Mouse (Mus musculus): ENCODE data around the gene Mier1. TPM values are rescaled to one million over a fixed set of nuclear protein-coding genes. Genes with fewer than 3 reads are reported as not detected.

Gene Mier1
- polyA plus RNA-seq, 2 experiments: 13.8 to 20.5 TPM

DNA sequence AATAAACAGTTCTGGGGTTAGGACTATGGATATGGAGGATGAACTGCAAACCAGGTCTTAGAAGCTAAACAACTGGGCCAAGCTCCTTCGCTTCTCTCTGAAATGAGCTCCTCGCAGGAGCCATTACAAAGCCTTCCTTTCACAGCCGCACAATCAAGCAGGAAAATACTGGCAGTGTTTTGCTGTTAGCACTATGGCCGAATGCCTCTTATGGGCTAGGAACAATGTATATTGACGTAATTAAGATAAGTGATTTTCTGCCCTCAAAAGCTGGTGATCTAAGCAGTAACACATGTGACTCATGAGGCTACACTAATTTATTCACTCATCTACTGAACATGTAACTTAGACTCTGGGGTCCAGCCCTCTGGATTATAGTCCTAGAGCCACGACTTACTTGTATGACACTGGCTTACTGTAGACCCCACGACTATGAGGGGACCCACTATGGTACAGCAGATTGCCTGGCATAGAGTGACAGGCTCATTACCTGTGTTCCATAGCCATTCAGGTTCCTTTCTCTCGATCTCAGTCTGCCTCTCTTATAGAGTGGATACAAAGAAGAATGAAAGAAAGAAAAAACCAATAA, 66.2 kb downstream of the Mier1 start:
- H3K4me1 ChIP-seq (replicated peaks; ENCODE audit: control insufficient read depth in 2 of 2, insufficient read depth in 2 of 2, low read length in 1 of 2): no peaks in the 10 kb centered on the region
- H3K9me3 ChIP-seq (ENCODE audit: control insufficient read depth, low read length): no peaks in the 10 kb centered on the region
- H3K9ac ChIP-seq (replicated peaks): no peak overlapping the region
- no peak overlapping the region for H3K4me3 ChIP-seq (ENCODE audit: insufficient read depth in 1 of 2, low read depth in 2 of 2, low read length in 2 of 2)
- 78% methylated on average over 8 of the region's 8 CpGs for WGBS (ENCODE audit: insufficient replicate concordance)
- no peak overlapping the region for H3K4me2 ChIP-seq (ENCODE audit: low read depth)
- ATAC-seq (ENCODE audit: insufficient read depth) (no peak), DNase-seq (ENCODE audit: low read depth in 3 of 3, low spot score in 3 of 3) (no peak)
- H3K27me3 ChIP-seq (ENCODE audit: control insufficient read depth, insufficient read depth, low read length): no peaks in the 10 kb centered on the region
- TF ChIP-seq CTCF (IDR thresholded peaks at IDR 0.05; ENCODE audit: low read depth) (no peak), EP300 (IDR thresholded peaks at IDR 0.05; ENCODE audit: low read depth) (no peak)
- H3K27ac ChIP-seq: no peak overlapping the region
- peaks cover 2% of the 10 kb centered on the region for H3K36me3 ChIP-seq (replicated peaks; ENCODE audit: control insufficient read depth, insufficient read depth, low read depth)

DNA sequence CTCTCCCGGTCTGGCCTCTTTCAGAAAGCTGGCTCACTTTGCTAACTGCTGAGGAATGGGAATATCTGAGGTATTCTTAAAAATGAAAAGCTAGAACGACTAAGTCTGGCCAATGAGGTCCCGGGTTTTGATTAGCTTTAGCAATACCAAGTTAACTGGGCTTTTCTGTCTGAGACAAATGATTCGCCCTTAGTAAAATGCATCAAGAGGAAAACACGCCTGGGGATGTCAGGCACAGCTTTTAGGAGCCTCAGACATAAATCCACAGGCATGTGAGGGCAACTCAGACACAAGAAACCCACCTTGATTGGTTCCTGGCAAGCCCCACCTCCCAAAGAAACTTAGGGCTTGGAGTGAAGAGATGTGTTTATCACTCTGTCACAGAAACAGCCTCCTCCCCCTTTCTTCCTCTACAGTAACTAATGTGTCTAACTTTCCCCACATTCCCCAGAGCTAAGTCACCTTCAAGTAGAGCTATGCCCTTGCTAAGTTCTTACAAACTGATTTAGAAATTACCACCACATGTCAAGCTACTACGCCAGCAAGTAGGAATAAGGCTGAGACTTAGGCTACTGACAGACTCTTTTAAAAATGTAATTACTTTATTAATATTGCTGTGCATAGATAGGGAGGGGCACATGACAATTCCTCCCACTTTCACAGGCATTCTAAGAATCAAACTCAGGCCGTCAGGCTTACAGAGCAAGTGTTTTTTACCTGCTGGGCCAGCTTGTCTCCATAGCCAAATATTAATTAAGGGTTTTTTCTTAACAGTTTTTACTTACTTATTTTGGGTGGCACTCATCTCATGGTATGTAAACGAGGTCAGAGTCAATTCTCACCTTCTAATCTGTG, 74.8 kb downstream of the Mier1 start:
- 53% methylated on average over 8 of the region's 8 CpGs for WGBS (ENCODE audit: insufficient replicate concordance)
- Histone ChIP-seq H3K4me2 (ENCODE audit: low read depth) (peak overlapping the region; percentile 51), H3K9ac (replicated peaks) (peak overlapping the region; percentile 27), H3K27me3 (ENCODE audit: control insufficient read depth, insufficient read depth, low read length) (no peaks in the 10 kb centered on the region), H3K9me3 (ENCODE audit: control insufficient read depth, low read length) (peaks cover 4% of the 10 kb centered on the region; the same call in 1 of the 2 replicates), H3K4me1 (replicated peaks; ENCODE audit: control insufficient read depth in 2 of 2, insufficient read depth in 2 of 2, low read length in 1 of 2) (peaks cover 24 to 42% of the 10 kb centered on the region in 2 experiments), H3K36me3 (replicated peaks; ENCODE audit: control insufficient read depth, insufficient read depth, low read depth) (no peaks in the 10 kb centered on the region; the same call in 1 of the 2 replicates), H3K27ac (peak overlapping the region; percentile 84), H3K4me3 (ENCODE audit: insufficient read depth in 1 of 2, low read depth in 2 of 2, low read length in 2 of 2) (no peak overlapping the region)
- TF ChIP-seq CTCF (IDR thresholded peaks at IDR 0.05; ENCODE audit: low read depth): no peak
- peak; percentile 57; the same call in 1 of the 2 replicates for TF ChIP-seq EP300 (IDR thresholded peaks at IDR 0.05; ENCODE audit: low read depth)
- ATAC-seq (ENCODE audit: insufficient read depth): peak; percentile 93
- DNase-seq (ENCODE audit: low read depth in 3 of 3, low spot score in 3 of 3): peak; percentile 70 to 76 (median 73)

DNA sequence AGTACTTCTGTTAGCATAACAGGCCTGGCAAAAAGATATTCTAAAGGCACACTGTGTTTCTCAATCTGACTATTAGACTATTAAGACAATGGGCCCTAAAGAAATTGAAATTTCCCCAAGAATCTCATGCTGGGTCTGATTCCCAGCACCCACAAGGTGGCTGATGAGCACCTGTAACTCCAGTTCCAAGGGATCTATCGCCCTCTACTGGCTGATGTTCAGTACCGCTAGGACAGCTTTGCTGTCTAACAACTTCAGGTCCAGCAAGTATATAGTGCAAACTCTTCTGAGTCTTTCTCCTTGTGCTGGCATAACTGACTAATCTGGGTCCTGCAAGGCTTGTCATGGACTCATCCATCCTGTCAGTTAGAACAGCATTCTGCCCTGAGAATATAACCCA, 78.2 kb downstream of the Mier1 start:
- TF ChIP-seq EP300 (IDR thresholded peaks at IDR 0.05; ENCODE audit: low read depth) (no peak), CTCF (IDR thresholded peaks at IDR 0.05; ENCODE audit: low read depth) (peak; percentile 61)
- Histone ChIP-seq H3K4me1 (replicated peaks; ENCODE audit: control insufficient read depth in 2 of 2, insufficient read depth in 2 of 2, low read length in 1 of 2) (peaks cover 24 to 42% of the 10 kb centered on the region in 2 experiments), H3K9ac (replicated peaks) (no peak overlapping the region), H3K4me2 (ENCODE audit: low read depth) (no peak overlapping the region), H3K4me3 (ENCODE audit: insufficient read depth in 1 of 2, low read depth in 2 of 2, low read length in 2 of 2) (no peak overlapping the region), H3K27ac (no peak overlapping the region; the same call in 1 of the 2 replicates), H3K36me3 (replicated peaks; ENCODE audit: control insufficient read depth, insufficient read depth, low read depth) (peaks cover 8% of the 10 kb centered on the region), H3K9me3 (ENCODE audit: control insufficient read depth, low read length) (peaks cover 4% of the 10 kb centered on the region; the same call in 1 of the 2 replicates), H3K27me3 (ENCODE audit: control insufficient read depth, insufficient read depth, low read length) (no peaks in the 10 kb centered on the region)
- 79% methylated on average over 2 of the region's 2 CpGs for WGBS (ENCODE audit: insufficient replicate concordance)
- 0 out of 2 replicates have a peak, but pooled peaks have one; percentile 1 for ATAC-seq (ENCODE audit: insufficient read depth)
- no peak for DNase-seq (ENCODE audit: low read depth in 3 of 3, low spot score in 3 of 3)

DNA sequence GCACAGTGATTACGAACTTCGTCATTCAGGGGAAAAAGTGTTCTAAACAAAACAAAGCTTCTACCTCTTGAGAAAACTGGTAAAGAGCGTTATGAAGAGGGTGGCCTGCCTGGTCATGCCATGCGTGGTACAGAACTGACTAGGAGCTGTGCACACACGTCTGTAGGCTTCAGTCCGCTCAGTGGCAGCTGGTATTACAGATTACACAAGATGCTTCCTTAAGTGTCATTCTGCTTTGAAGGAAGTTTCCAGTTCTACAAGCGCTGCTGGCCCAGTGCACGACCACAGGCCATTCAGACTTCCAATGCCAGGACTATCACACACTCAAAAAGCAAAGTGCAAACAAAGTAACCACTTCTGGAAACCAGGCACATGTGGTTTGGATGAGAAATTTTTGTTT, 83.2 kb downstream of the Mier1 start:
- Histone ChIP-seq H3K27ac (no peak overlapping the region), H3K27me3 (ENCODE audit: control insufficient read depth, insufficient read depth, low read length) (no peaks in the 10 kb centered on the region), H3K4me1 (replicated peaks; ENCODE audit: control insufficient read depth in 2 of 2, insufficient read depth in 2 of 2, low read length in 1 of 2) (peaks cover 0 to 5% of the 10 kb centered on the region in 2 experiments; a peak in 3 of 4 replicates), H3K9ac (replicated peaks) (no peak overlapping the region), H3K4me3 (ENCODE audit: insufficient read depth in 1 of 2, low read depth in 2 of 2, low read length in 2 of 2) (no peak overlapping the region), H3K9me3 (ENCODE audit: control insufficient read depth, low read length) (peaks cover 2% of the 10 kb centered on the region; the same call in 1 of the 2 replicates), H3K4me2 (ENCODE audit: low read depth) (no peak overlapping the region), H3K36me3 (replicated peaks; ENCODE audit: control insufficient read depth, insufficient read depth, low read depth) (peaks cover 8% of the 10 kb centered on the region)
- ATAC-seq (ENCODE audit: insufficient read depth) (no peak), DNase-seq (ENCODE audit: low read depth in 3 of 3, low spot score in 3 of 3) (no peak)
- 60% methylated on average over 8 of the region's 8 CpGs for WGBS (ENCODE audit: insufficient replicate concordance)
- TF ChIP-seq CTCF (IDR thresholded peaks at IDR 0.05; ENCODE audit: low read depth): no peak
- no peak for TF ChIP-seq EP300 (IDR thresholded peaks at IDR 0.05; ENCODE audit: low read depth)

GRCm38 (mm10) chr4:103199086-103199485, 84.9 kb downstream of the Mier1 start:
- 58% methylated on average over 4 of the region's 4 CpGs for WGBS (ENCODE audit: insufficient replicate concordance)
- Histone ChIP-seq H3K4me2 (ENCODE audit: low read depth) (no peak overlapping the region), H3K4me1 (replicated peaks; ENCODE audit: control insufficient read depth in 2 of 2, insufficient read depth in 2 of 2, low read length in 1 of 2) (no peaks in the 10 kb centered on the region), H3K9ac (replicated peaks) (no peak overlapping the region), H3K9me3 (ENCODE audit: control insufficient read depth, low read length) (no peaks in the 10 kb centered on the region), H3K4me3 (ENCODE audit: insufficient read depth in 1 of 2, low read depth in 2 of 2, low read length in 2 of 2) (no peak overlapping the region), H3K36me3 (replicated peaks; ENCODE audit: control insufficient read depth, insufficient read depth, low read depth) (peaks cover 8% of the 10 kb centered on the region), H3K27me3 (ENCODE audit: control insufficient read depth, insufficient read depth, low read length) (no peaks in the 10 kb centered on the region), H3K27ac (no peak overlapping the region)
- DNase-seq (ENCODE audit: low read depth in 3 of 3, low spot score in 3 of 3) (no peak), ATAC-seq (ENCODE audit: insufficient read depth) (no peak)
- TF ChIP-seq CTCF (IDR thresholded peaks at IDR 0.05; ENCODE audit: low read depth) (no peak), EP300 (IDR thresholded peaks at IDR 0.05; ENCODE audit: low read depth) (no peak)
